Mouse (Mus musculus) kidney, postnatal 0 days (tissue): ENCODE data around the gene Meltf. TPM values are rescaled to one million over a fixed set of nuclear protein-coding genes. Genes with fewer than 3 reads are reported as not detected.

Source experiments
- ATAC-seq: fragments of 200-750 bp; cut with Nextera tagmentation; replicated peaks from 2 replicates; pipeline ENCODE4 v1.8.0; 2017; ENCODE audit warnings: low read depth, moderate number of reproducible peaks, moderate TSS enrichment, moderate library complexity; ENCODE audit not compliant: low FRiP score
- DNase-seq: peaks from one replicate; pipeline ENCODE4 v3.0.0-alpha.2; 2016; ENCODE audit warnings: low spot score
- H3K27ac ChIP-seq: fragments of 300-500 bp; sonication (generic); 2 replicates; pipeline ENCODE4 v1.5.1; 2014; ENCODE audit warnings: mild to moderate bottlenecking
- H3K27me3 ChIP-seq: fragments of 300-500 bp; sonication (generic); 2 replicates; pipeline ENCODE4 v1.6.1; 2014; ENCODE audit warnings: low read length, mixed read lengths; ENCODE audit not compliant: insufficient read depth
- H3K36me3 ChIP-seq: fragments of 300-500 bp; sonication (generic); 2 replicates; pipeline ENCODE4 v1.6.1; 2014; ENCODE audit warnings: low read length, mixed read lengths; ENCODE audit not compliant: insufficient read depth
- H3K4me1 ChIP-seq: fragments of 300-500 bp; sonication (generic); replicated peaks from 2 replicates; pipeline ENCODE4 v1.6.1; 2014; ENCODE audit warnings: antibody characterized with exemption, low read length, mixed read lengths; ENCODE audit not compliant: insufficient read depth
- H3K4me2 ChIP-seq: fragments of 300-500 bp; sonication (generic); 2 replicates; pipeline ENCODE4 v1.6.1; 2014; ENCODE audit warnings: mild to moderate bottlenecking, low read length, moderate library complexity, mixed read lengths
- H3K4me3 ChIP-seq: fragments of 300-500 bp; sonication (generic); replicated peaks from 2 replicates; pipeline ENCODE4 v1.5.1; 2014; ENCODE audit warnings: low read depth, low read length
- H3K9ac ChIP-seq: fragments of 300-500 bp; sonication (generic); 2 replicates; pipeline ENCODE4 v1.6.1; 2014; ENCODE audit warnings: low read depth, low read length
- H3K9me3 ChIP-seq: fragments of 300-500 bp; sonication (generic); replicated peaks from 2 replicates; pipeline ENCODE4 v1.6.1; 2016; ENCODE audit warnings: low read length, inconsistent platforms, mixed read lengths
- CTCF ChIP-seq: IDR thresholded peaks from 2 replicates; pipeline ENCODE4 v1.5.1; 2016; ENCODE audit warnings: antibody characterized with exemption, low read depth, mild to moderate bottlenecking, moderate library complexity
- WGBS: fragments of 180-500 bp; shearing (Covaris S2); extraction: QIAGEN DNeasy Blood & Tissue Kit; methylation state at CpG from one replicate; pipeline ENCODE4 v1.1.7; 2014; 5-methylcytosine and 5-hydroxymethylcytosine counted together
- polyA plus RNA-seq: library from polyadenylated mRNA; unstranded; fragments of >200 nt; fragmentation: Nextera tagmentation; extraction: Ambion mirVana; gene quantifications from 2 replicates; pipeline ENCODE4 v1.2.1, GENCODE M21; 2015

The Meltf gene
- polyA plus RNA-seq, 1 experiment from 2014 or later: 1.0 TPM

- H3K36me3 ChIP-seq: peaks cover 19% of the 10 kb centered on the region; the same call in 1 of the 2 replicates
- H3K27me3 ChIP-seq: no peaks in the 10 kb centered on the region
- no peaks in the 10 kb centered on the region for H3K9me3 ChIP-seq
- no peak overlapping the region for H3K4me3 ChIP-seq
- WGBS: 82% methylated on average over 4 of the region's 4 CpGs
- peaks cover 11% of the 10 kb centered on the region for H3K4me1 ChIP-seq
- DNase-seq (no peak), ATAC-seq (no peak)
- no peak overlapping the region for H3K9ac ChIP-seq
- TF ChIP-seq CTCF: no peak
- H3K4me2 ChIP-seq: no peak overlapping the region
- no peak overlapping the region for H3K27ac ChIP-seq
Observed at GRCm38 (mm10) chr16:31875391-31875790, 3.2 kb upstream of the Meltf start.

GRCm38 (mm10) chr16:31876386-31876785 lies 2.2 kb upstream of the Meltf start:
- Histone ChIP-seq H3K27me3 (no peaks in the 10 kb centered on the region), H3K4me2 (no peak overlapping the region), H3K9ac (no peak overlapping the region), H3K27ac (no peak overlapping the region), H3K36me3 (peaks cover 14% of the 10 kb centered on the region; the same call in 1 of the 2 replicates), H3K9me3 (no peaks in the 10 kb centered on the region), H3K4me1 (peaks cover 15% of the 10 kb centered on the region), H3K4me3 (no peak overlapping the region)
- no peak for TF ChIP-seq CTCF
- DNase-seq: no peak
- 77% methylated on average over 10 of the region's 10 CpGs for WGBS
- ATAC-seq: no peak

GRCm38 (mm10) chr16:31878052-31878451 lies 558 bp upstream of the Meltf start:
- no peak for TF ChIP-seq CTCF
- no peaks in the 10 kb centered on the region for H3K9me3 ChIP-seq
- no peak overlapping the region for H3K4me3 ChIP-seq
- H3K4me1 ChIP-seq: peaks cover 15% of the 10 kb centered on the region
- no peak overlapping the region for H3K9ac ChIP-seq
- WGBS: 43% methylated on average over 6 of the region's 6 CpGs
- no peak for DNase-seq
- no peak overlapping the region for H3K27ac ChIP-seq
- H3K36me3 ChIP-seq: peaks cover 10% of the 10 kb centered on the region; the same call in 1 of the 2 replicates
- ATAC-seq: no peak
- H3K27me3 ChIP-seq: no peaks in the 10 kb centered on the region
- no peak overlapping the region for H3K4me2 ChIP-seq

- H3K27ac ChIP-seq: no peak overlapping the region
- TF ChIP-seq CTCF: no peak
- no peaks in the 10 kb centered on the region for H3K36me3 ChIP-seq
- WGBS: 72% methylated on average over 8 of the region's 8 CpGs
- no peaks in the 10 kb centered on the region for H3K9me3 ChIP-seq
- H3K27me3 ChIP-seq: no peaks in the 10 kb centered on the region
- H3K9ac ChIP-seq: no peak overlapping the region
- ATAC-seq: no peak
- peaks cover 15% of the 10 kb centered on the region for H3K4me1 ChIP-seq
- H3K4me3 ChIP-seq: no peak overlapping the region
- H3K4me2 ChIP-seq: no peak overlapping the region
- no peak for DNase-seq
Observed at GRCm38 (mm10) chr16:31880146-31880840, 1.7 kb downstream of the Meltf start.

GRCm38 (mm10) chr16:31882381-31882908 lies 3.8 kb downstream of the Meltf start:
- no peaks in the 10 kb centered on the region for H3K27me3 ChIP-seq
- H3K4me1 ChIP-seq: peaks cover 15% of the 10 kb centered on the region
- H3K9me3 ChIP-seq: no peaks in the 10 kb centered on the region
- H3K9ac ChIP-seq: no peak overlapping the region
- no peak overlapping the region for H3K4me3 ChIP-seq
- no peaks in the 10 kb centered on the region for H3K36me3 ChIP-seq
- H3K27ac ChIP-seq: no peak overlapping the region
- ATAC-seq: no peak
- DNase-seq: no peak
- TF ChIP-seq CTCF: no peak
- H3K4me2 ChIP-seq: no peak overlapping the region
- WGBS: 85% methylated on average over 9 of the region's 9 CpGs

GRCm38 (mm10) chr16:31883302-31883701 lies 4.7 kb downstream of the Meltf start:
- peaks cover 15% of the 10 kb centered on the region for H3K4me1 ChIP-seq
- H3K27ac ChIP-seq: no peak overlapping the region
- TF ChIP-seq CTCF: no peak
- H3K27me3 ChIP-seq: no peaks in the 10 kb centered on the region
- H3K4me2 ChIP-seq: 0 out of 2 replicates have a peak overlapping the region, but pooled peaks have one; percentile 11
- ATAC-seq (no peak), DNase-seq (peak; percentile 48)
- H3K4me3 ChIP-seq: no peak overlapping the region
- 57% methylated on average over 14 of the region's 14 CpGs for WGBS
- no peaks in the 10 kb centered on the region for H3K36me3 ChIP-seq
- H3K9ac ChIP-seq: no peak overlapping the region
- H3K9me3 ChIP-seq: no peaks in the 10 kb centered on the region
